Mouse (Mus musculus) heart, embryonic 11.5 days (tissue): Measurements from ENCODE around the gene Fbxo30. TPM values are rescaled to one million over a fixed set of nuclear protein-coding genes. Genes with fewer than 3 reads are reported as not detected.
"Not testable (repeated sequence)": the region's sequence is repeated elsewhere in the genome, so short reads cannot be mapped to it uniquely, and the experiment has no call there.

Source experiments
- ATAC-seq: fragments of 200-750 bp; cut with Nextera tagmentation; replicated peaks from 2 replicates; pipeline ENCODE4 v1.8.0; 2017; ENCODE audit warnings: moderate library complexity; ENCODE audit not compliant: insufficient number of reproducible peaks, low FRiP score, low TSS enrichment
- H3K27ac ChIP-seq: fragments of 300-500 bp; sonication (generic); 2 replicates; pipeline ENCODE4 v1.5.1; 2014; ENCODE audit warnings: mild to moderate bottlenecking, low read depth, low read length
- H3K27me3 ChIP-seq: fragments of 300-500 bp; sonication (generic); 2 replicates; pipeline ENCODE4 v1.6.1; 2014; ENCODE audit warnings: mild to moderate bottlenecking, low read length, mixed read lengths; ENCODE audit not compliant: control insufficient read depth, insufficient read depth
- H3K36me3 ChIP-seq: fragments of 300-500 bp; sonication (generic); 2 replicates; pipeline ENCODE4 v1.6.1; 2014; ENCODE audit warnings: mild to moderate bottlenecking, low read length, moderate library complexity, mixed read lengths; ENCODE audit not compliant: control insufficient read depth, insufficient read depth
- H3K4me1 ChIP-seq: fragments of 300-500 bp; sonication (generic); 2 replicates; pipeline ENCODE4 v1.6.1; 2014; ENCODE audit warnings: low read length; ENCODE audit not compliant: control insufficient read depth, insufficient read depth
- H3K4me2 ChIP-seq: fragments of 300-500 bp; sonication (generic); 2 replicates; pipeline ENCODE4 v1.6.1; 2014; ENCODE audit warnings: mild to moderate bottlenecking, moderate library complexity
- H3K4me3 ChIP-seq: fragments of 300-500 bp; sonication (generic); 2 replicates; pipeline ENCODE4 v1.5.1; 2014; ENCODE audit warnings: low read depth, low read length
- H3K9ac ChIP-seq: fragments of 300-500 bp; sonication (generic); 2 replicates; pipeline ENCODE4 v1.6.1; 2014; ENCODE audit warnings: mild to moderate bottlenecking, low read depth, low read length, moderate library complexity
- H3K9me3 ChIP-seq: fragments of 300-500 bp; sonication (generic); replicated peaks from 2 replicates; pipeline ENCODE4 v1.6.1; 2016; ENCODE audit warnings: low read length; ENCODE audit not compliant: control insufficient read depth
- WGBS: fragments of 180-500 bp; shearing (Covaris S2); extraction: QIAGEN DNeasy Blood & Tissue Kit; methylation state at CpG from one replicate; pipeline ENCODE4 v1.1.7; 2014; ENCODE audit not compliant: insufficient replicate concordance; 5-methylcytosine and 5-hydroxymethylcytosine counted together
- polyA plus RNA-seq: library from polyadenylated mRNA; unstranded; fragments of >200 nt; fragmentation: Nextera tagmentation; extraction: Ambion mirVana; gene quantifications from 2 replicates; pipeline ENCODE4 v1.2.1, GENCODE M21; 2014

Gene Fbxo30
- polyA plus RNA-seq, 1 experiment from 2014 or later, result 33.6 TPM

DNA sequence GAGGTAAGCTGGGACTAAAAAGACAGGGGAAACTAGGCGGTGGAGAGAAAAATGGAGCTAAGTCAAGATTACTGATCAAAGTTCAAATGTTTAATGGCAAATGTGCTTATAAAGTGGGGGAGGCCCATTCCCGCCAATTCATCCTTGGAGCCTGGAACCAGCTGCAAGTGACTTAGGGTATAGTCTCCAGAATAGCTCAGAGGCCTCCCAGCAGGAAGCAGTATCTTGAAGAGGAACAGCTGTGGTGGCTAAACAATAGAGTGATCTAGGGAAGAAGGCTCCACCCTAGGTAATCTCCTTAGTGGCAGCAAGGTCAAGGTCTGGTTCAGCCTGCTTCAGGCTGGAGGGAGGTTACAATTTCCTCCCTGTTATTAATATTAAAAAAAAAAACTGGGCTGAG, 17.3 kb upstream of the Fbxo30 start:
- H3K27ac ChIP-seq, H3K9ac ChIP-seq, H3K36me3 ChIP-seq, ATAC-seq, H3K9me3 ChIP-seq, H3K4me3 ChIP-seq, H3K4me1 ChIP-seq, H3K27me3 ChIP-seq, H3K4me2 ChIP-seq: not testable (repeated sequence)
- WGBS, result 84% methylated on average over 2 of the region's 2 CpGs

DNA sequence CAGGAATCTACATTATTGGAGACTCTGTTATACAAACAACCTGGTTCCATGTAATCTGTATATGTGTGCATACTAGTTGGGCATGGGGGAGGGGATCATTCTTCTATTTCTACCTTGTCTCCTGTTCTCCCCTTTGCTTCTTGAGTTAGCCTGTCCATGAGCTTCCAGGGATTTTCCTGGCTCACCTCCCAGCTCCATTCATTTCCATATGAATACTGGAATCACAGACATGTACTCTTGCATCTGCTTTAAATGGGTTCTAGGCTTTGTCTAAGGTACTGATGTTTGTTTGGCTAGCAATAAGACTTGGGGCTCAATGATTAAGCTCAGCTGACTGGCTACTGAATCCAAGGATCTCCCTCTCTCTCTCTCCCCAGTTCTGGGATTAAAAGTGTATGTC, 12.0 kb upstream of the Fbxo30 start:
- no peaks in the 10 kb centered on the region for H3K9me3 ChIP-seq
- H3K4me2 ChIP-seq, result no peak overlapping the region
- H3K27me3 ChIP-seq, result no peaks in the 10 kb centered on the region
- no peak overlapping the region for H3K9ac ChIP-seq
- H3K36me3 ChIP-seq, result no peaks in the 10 kb centered on the region
- no peaks in the 10 kb centered on the region for H3K4me1 ChIP-seq
- H3K4me3 ChIP-seq, result no peak overlapping the region
- H3K27ac ChIP-seq, result no peak overlapping the region
- ATAC-seq, result no peak

DNA sequence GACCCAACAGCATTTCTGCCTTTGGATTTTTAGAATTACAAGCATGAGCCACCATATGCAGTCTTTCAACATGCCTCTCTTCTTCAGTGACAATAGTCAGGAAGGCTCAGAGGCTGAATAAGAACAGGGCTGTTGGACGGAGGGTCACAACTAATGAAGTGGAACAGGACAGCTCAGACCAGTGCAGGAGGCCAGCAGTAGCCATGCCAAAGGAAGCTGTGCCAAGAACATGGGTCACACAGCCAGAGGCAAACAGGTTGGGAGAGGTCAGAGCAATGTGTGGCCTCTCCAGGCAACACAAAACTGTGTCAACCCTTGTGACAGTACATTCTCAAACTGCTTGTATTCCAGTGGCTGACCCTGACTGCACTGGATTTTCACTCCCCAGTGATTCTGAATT, 6.7 kb upstream of the Fbxo30 start:
- H3K9me3 ChIP-seq, result no peaks in the 10 kb centered on the region
- 81% methylated on average over 1 of the region's 1 CpGs for WGBS
- no peak overlapping the region for H3K4me3 ChIP-seq
- no peak overlapping the region for H3K27ac ChIP-seq
- ATAC-seq, result no peak
- H3K27me3 ChIP-seq, result no peaks in the 10 kb centered on the region
- H3K4me2 ChIP-seq, result no peak overlapping the region
- no peaks in the 10 kb centered on the region for H3K36me3 ChIP-seq
- no peak overlapping the region for H3K9ac ChIP-seq
- no peaks in the 10 kb centered on the region for H3K4me1 ChIP-seq

- Histone ChIP-seq H3K9me3 (0 out of 2 replicates have a peak, but pooled peaks cover 2% of the 10 kb centered on the region), H3K9ac (peak overlapping the region; percentile 97), H3K27me3 (no peaks in the 10 kb centered on the region), H3K4me1 (0 out of 2 replicates have a peak, but pooled peaks cover 4% of the 10 kb centered on the region), H3K27ac (peak overlapping the region; percentile 99), H3K36me3 (no peaks in the 10 kb centered on the region), H3K4me2 (peak overlapping the region; percentile 82), H3K4me3 (peak overlapping the region; percentile 89)
- ATAC-seq, result no peak
- WGBS, result 2% methylated on average over 6 of the region's 6 CpGs
These were observed 924 bp upstream of the Fbxo30 start for GRCm38 (mm10) chr10:11280235-11280577.

GRCm38 (mm10) chr10:11281498-11282305, 572 bp downstream of the Fbxo30 start:
- under 1% methylated on average over 55 of the region's 68 CpGs for WGBS

GRCm38 (mm10) chr10:11282306-11282631, 1.1 kb downstream of the Fbxo30 start:
- under 1% methylated on average over 4 of the region's 4 CpGs for WGBS
- Histone ChIP-seq H3K9me3 (0 out of 2 replicates have a peak, but pooled peaks cover 2% of the 10 kb centered on the region), H3K27me3 (no peaks in the 10 kb centered on the region), H3K4me3 (peak overlapping the region; percentile 89), H3K36me3 (no peaks in the 10 kb centered on the region), H3K27ac (peak overlapping the region; percentile 99; the same call in 1 of the 2 replicates), H3K9ac (peak overlapping the region; percentile 97), H3K4me2 (peak overlapping the region; percentile 54), H3K4me1 (0 out of 2 replicates have a peak, but pooled peaks cover 4% of the 10 kb centered on the region)
- ATAC-seq, result no peak

More at GRCm38 (mm10) chr10:11281498-11282305, 572 bp downstream of the Fbxo30 start:
- Histone ChIP-seq H3K27me3 (no peaks in the 10 kb centered on the region), H3K9me3 (0 out of 2 replicates have a peak, but pooled peaks cover 2% of the 10 kb centered on the region), H3K4me1 (0 out of 2 replicates have a peak, but pooled peaks cover 4% of the 10 kb centered on the region), H3K4me3 (peak overlapping the region; percentile 89), H3K4me2 (peak overlapping the region; percentile 54), H3K27ac (peak overlapping the region; percentile 99), H3K9ac (peak overlapping the region; percentile 97), H3K36me3 (no peaks in the 10 kb centered on the region)
- ATAC-seq, result peak; percentile 59

- Histone ChIP-seq H3K36me3 (0 out of 2 replicates have a peak, but pooled peaks cover 3% of the 10 kb centered on the region), H3K4me3 (no peak overlapping the region), H3K9me3 (no peaks in the 10 kb centered on the region), H3K27me3 (no peaks in the 10 kb centered on the region), H3K4me2 (no peak overlapping the region), H3K27ac (no peak overlapping the region), H3K9ac (no peak overlapping the region), H3K4me1 (peaks cover 2% of the 10 kb centered on the region; the same call in 1 of the 2 replicates)
- 88% methylated on average over 6 of the region's 6 CpGs for WGBS
- no peak for ATAC-seq
These were observed 17.3 kb downstream of the Fbxo30 start for GRCm38 (mm10) chr10:11298418-11298817.

DNA sequence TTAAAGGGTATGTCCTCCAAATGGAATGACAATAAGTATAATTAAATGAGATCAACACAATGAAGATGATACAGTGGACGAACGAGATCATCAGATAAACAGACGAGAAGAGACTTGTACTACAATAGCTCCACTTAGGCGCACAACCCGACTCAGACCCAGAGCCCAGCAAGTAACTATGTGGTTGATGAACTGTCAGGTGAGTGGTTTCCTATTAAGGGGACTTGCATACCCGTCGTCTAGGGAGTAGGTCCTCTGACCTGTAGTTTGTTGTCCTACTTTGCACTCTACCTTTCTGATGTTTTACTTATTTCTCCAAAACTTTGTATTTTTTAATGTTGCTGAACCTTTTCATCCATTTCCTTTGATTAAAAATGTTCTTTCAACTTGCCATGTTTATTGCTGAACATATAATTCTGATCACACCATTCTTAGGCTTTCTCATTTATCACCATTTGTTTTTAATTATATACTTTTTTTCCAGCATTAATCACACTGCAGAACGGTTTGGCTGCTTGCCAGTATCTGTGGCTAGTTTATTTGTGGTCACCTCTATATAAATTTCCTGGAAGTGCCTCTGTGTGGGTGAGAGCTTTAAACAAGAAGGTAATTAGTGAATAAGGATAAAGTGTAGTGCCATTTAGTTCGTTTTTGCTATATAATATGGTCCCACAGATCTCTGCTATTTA, 24.4 kb downstream of the Fbxo30 start:
- ATAC-seq, result no peak
- Histone ChIP-seq H3K9ac (no peak overlapping the region), H3K4me1 (no peaks in the 10 kb centered on the region)

More for the DNA sequence above, 24.4 kb downstream of the Fbxo30 start:
- Histone ChIP-seq H3K4me3 (no peak overlapping the region), H3K36me3 (no peaks in the 10 kb centered on the region), H3K9me3 (no peaks in the 10 kb centered on the region), H3K27me3 (no peaks in the 10 kb centered on the region), H3K27ac (no peak overlapping the region), H3K4me2 (no peak overlapping the region)
- 76% methylated on average over 9 of the region's 9 CpGs for WGBS
